Mouse (Mus musculus) right cerebral cortex, postnatal 25 days (tissue): Measurements from ENCODE around the gene Fntb.

Experiments
- DNase-seq: peaks from one replicate; pipeline ENCODE4 v3.0.0; 2022

The Fntb gene

GRCm38 (mm10) chr12:76961052-76961931 is 195.9 kb downstream of the Fntb start:
- no peak for DNase-seq

DNA sequence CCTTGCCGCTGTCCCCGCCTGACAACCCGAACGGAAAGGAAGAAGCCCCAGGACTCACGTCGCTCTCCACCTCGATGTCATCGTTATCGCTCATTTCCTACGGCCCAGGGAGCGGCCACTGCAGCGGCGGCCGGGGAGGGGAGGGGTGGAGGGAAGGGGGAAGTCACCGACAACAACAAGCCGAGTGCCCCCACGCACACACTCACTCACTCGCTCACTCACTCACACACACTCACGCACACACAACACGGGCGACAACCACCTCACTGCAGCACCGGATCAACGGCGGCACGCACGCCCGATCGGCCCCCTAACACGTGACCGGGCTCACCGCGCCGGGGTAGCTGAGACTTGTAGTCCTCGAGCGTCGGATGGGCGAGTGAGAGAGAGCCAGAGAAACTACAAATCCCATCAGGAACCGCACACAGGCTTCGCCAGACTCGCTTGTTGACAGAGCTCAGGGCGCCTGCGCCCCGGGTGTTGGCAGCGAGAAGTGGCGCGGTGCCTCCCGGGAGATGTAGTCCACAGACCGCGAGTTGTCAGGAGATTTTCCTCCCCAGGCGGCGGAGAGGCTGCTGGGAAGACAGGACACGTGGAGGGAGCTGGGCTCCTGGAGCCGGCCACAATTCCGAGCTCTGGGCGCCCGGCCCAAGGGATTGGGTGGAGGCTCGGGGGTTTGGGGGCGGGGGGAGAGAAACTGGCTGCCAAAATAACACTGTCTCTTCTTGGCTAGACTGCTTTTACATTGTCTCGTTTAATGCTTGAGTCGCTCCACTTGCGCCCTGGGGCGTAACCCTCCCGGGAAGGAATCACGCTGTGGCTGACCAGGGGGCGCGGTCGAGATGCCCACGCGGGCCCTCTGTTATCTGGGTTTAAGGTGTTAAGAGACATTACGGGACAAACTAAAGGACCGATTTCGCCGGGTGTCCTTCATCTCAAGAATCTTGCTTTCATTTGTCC is 196.8 kb downstream of the Fntb start, which contains the start of gene Max:
Gene Max, minus strand, starts transcription at position 270 of the 960 bp plus-strand sequence.
- DNase-seq = peak; percentile 99

- no peak for DNase-seq
Observed at GRCm38 (mm10) chr12:76965089-76965488, 199.7 kb downstream of the Fntb start.

GRCm38 (mm10) chr12:76965876-76966275 is 200.5 kb downstream of the Fntb start:
- no peak for DNase-seq
